Mouse (Mus musculus): ENCODE measurements around the gene Rhox2g. TPM values are rescaled to one million over a fixed set of nuclear protein-coding genes. Genes with fewer than 3 reads are reported as not detected.
"Not testable (repeated sequence)": the region's sequence is repeated elsewhere in the genome, so short reads cannot be mapped to it uniquely, and the experiment has no call there.

Gene Rhox2g
- polyA plus RNA-seq (2015; fragmentation: Nextera tagmentation; extraction: Ambion mirVana), result not detected in 2 replicates

DNA sequence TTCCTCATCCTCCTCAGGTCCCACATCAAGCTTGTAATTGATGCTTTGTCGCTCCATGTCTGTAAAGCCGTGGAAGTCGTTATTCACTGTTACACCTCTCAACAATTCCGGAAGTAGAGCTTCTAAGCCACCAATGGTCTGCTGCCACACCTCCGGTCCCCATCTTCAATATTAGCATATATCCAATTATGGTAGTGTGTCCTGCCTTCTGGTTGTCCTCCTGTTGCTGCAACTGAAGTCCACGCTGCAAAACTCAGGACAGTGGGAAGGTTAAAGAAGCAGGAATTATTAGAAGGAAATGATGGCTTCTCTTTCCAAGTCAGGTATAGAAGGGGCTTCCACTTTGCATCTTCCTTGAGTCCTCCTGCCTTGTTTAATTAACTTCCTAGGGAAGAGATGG, at the start of gene Rhox2g:
Gene Rhox2g, minus strand, starts transcription at position 101 of the 400 bp plus-strand sequence.
- not testable (repeated sequence) for H3K4me3 ChIP-seq (ENCODE audit: low read depth, low read length); H3K4me1 ChIP-seq (replicated peaks; ENCODE audit: control insufficient read depth, insufficient read depth); H3K27ac ChIP-seq (replicated peaks); H3K4me2 ChIP-seq (replicated peaks; ENCODE audit: low read depth); H3K9ac ChIP-seq (ENCODE audit: low read length); ATAC-seq (ENCODE audit: low FRiP score, low TSS enrichment); H3K27me3 ChIP-seq (ENCODE audit: control insufficient read depth, insufficient read depth, low read length); H3K36me3 ChIP-seq (ENCODE audit: control insufficient read depth, insufficient read depth, low read length); DNase-seq (ENCODE audit: low spot score); H3K9me3 ChIP-seq (ENCODE audit: control insufficient read depth, low read length)
- 89% methylated on average over 6 of the region's 6 CpGs for WGBS

DNA sequence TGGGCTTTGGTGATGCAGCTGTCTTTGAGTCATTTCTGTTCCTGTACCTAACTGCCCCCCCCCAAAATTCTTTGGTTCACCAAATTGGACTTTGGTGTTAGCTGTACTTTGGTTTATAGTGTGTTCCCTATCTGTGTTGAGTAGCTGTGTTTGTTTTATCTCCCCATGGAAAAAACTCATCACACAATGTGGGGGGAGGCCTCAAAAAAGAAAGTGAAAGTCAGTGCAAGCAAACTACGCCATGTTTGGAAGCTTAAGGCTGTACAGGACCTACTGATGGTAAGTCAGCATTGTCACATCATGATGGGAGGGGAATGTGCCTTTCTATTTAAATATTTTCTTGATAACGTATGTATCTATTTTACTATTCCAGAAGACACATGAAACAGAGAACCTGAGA, 49.0 kb upstream of the Rhox2g start:
- TF ChIP-seq CTCF (IDR thresholded peaks at IDR 0.05; ENCODE audit: low read depth) (no peak), EP300 (optimal IDR thresholded peaks at IDR 0.05) (no peak)
- no peak for DNase-seq (ENCODE audit: low spot score)
- Histone ChIP-seq H3K9me3 (ENCODE audit: control insufficient read depth, low read length) (no peaks in the 10 kb centered on the region), H3K4me1 (replicated peaks; ENCODE audit: control insufficient read depth, insufficient read depth) (no peaks in the 10 kb centered on the region), H3K36me3 (ENCODE audit: control insufficient read depth, insufficient read depth, low read length) (no peaks in the 10 kb centered on the region), H3K27me3 (ENCODE audit: control insufficient read depth, insufficient read depth, low read length) (no peaks in the 10 kb centered on the region), H3K4me3 (ENCODE audit: low read depth, low read length) (no peak overlapping the region), H3K9ac (ENCODE audit: low read length) (no peak overlapping the region), H3K4me2 (replicated peaks; ENCODE audit: low read depth) (no peak overlapping the region), H3K27ac (replicated peaks) (no peak overlapping the region)
- 66% methylated on average over 2 of the region's 2 CpGs for WGBS
- no peak for ATAC-seq (ENCODE audit: low FRiP score, low TSS enrichment)

- DNase-seq (ENCODE audit: low spot score) (no peak), ATAC-seq (ENCODE audit: low FRiP score, low TSS enrichment) (no peak)
- no peak overlapping the region for H3K4me2 ChIP-seq (replicated peaks; ENCODE audit: low read depth)
- no peak for TF ChIP-seq EP300 (optimal IDR thresholded peaks at IDR 0.05)
- no peak for TF ChIP-seq CTCF (IDR thresholded peaks at IDR 0.05; ENCODE audit: low read depth)
- no peaks in the 10 kb centered on the region for H3K9me3 ChIP-seq (ENCODE audit: control insufficient read depth, low read length)
- H3K27me3 ChIP-seq (ENCODE audit: control insufficient read depth, insufficient read depth, low read length), result no peaks in the 10 kb centered on the region
- 83% methylated on average over 24 of the region's 24 CpGs for WGBS
- no peak overlapping the region for H3K9ac ChIP-seq (ENCODE audit: low read length)
- no peaks in the 10 kb centered on the region for H3K36me3 ChIP-seq (ENCODE audit: control insufficient read depth, insufficient read depth, low read length)
- no peaks in the 10 kb centered on the region for H3K4me1 ChIP-seq (replicated peaks; ENCODE audit: control insufficient read depth, insufficient read depth)
- no peak overlapping the region for H3K27ac ChIP-seq (replicated peaks)
- no peak overlapping the region for H3K4me3 ChIP-seq (ENCODE audit: low read depth, low read length)
Measured at GRCm38 (mm10) chrX:37683031-37683715, 39.9 kb upstream of the Rhox2g start.

- H3K4me1 ChIP-seq (replicated peaks; ENCODE audit: control insufficient read depth, insufficient read depth); H3K36me3 ChIP-seq (ENCODE audit: control insufficient read depth, insufficient read depth, low read length); H3K27me3 ChIP-seq (ENCODE audit: control insufficient read depth, insufficient read depth, low read length); H3K27ac ChIP-seq (replicated peaks); H3K9me3 ChIP-seq (ENCODE audit: control insufficient read depth, low read length); H3K4me3 ChIP-seq (ENCODE audit: low read depth, low read length); ATAC-seq (ENCODE audit: low FRiP score, low TSS enrichment); DNase-seq (ENCODE audit: low spot score); H3K9ac ChIP-seq (ENCODE audit: low read length); H3K4me2 ChIP-seq (replicated peaks; ENCODE audit: low read depth): not testable (repeated sequence)
- 89% methylated on average over 8 of the region's 8 CpGs for WGBS
Measured at GRCm38 (mm10) chrX:37673177-37673576, 29.9 kb upstream of the Rhox2g start, which contains the start of gene Rhox2h. Gene Rhox2h, minus strand, starts transcription at chrX:37673277.

DNA sequence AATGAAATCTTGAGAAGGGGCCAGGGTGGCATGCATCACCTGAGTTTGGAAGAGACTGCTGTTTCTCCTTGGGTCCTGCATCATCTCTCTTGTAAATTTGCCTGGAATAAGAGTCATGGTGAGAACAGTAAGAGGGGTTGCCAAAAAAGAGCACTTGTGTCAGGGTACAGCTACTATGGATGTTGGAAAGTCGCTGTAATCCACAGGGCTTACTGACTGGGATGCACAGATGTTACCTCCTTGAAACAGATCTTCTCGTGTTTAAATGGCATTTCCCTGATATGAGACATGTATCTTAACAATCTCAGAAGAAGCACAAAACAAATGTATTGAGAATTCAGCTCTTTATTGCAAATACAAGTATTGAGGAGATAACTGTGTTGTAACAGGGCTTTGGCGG, 25.4 kb upstream of the Rhox2g start, which contains the start of gene Rhox3h:
Gene Rhox3h, minus strand, starts transcription at position 101 of the 400 bp plus-strand sequence.
- not testable (repeated sequence) for H3K4me2 ChIP-seq (replicated peaks; ENCODE audit: low read depth); ATAC-seq (ENCODE audit: low FRiP score, low TSS enrichment); H3K27me3 ChIP-seq (ENCODE audit: control insufficient read depth, insufficient read depth, low read length); H3K4me3 ChIP-seq (ENCODE audit: low read depth, low read length); H3K36me3 ChIP-seq (ENCODE audit: control insufficient read depth, insufficient read depth, low read length); H3K27ac ChIP-seq (replicated peaks); H3K9me3 ChIP-seq (ENCODE audit: control insufficient read depth, low read length); H3K4me1 ChIP-seq (replicated peaks; ENCODE audit: control insufficient read depth, insufficient read depth); DNase-seq (ENCODE audit: low spot score); H3K9ac ChIP-seq (ENCODE audit: low read length)
- 100% methylated on average over 1 of the region's 3 CpGs for WGBS

DNA sequence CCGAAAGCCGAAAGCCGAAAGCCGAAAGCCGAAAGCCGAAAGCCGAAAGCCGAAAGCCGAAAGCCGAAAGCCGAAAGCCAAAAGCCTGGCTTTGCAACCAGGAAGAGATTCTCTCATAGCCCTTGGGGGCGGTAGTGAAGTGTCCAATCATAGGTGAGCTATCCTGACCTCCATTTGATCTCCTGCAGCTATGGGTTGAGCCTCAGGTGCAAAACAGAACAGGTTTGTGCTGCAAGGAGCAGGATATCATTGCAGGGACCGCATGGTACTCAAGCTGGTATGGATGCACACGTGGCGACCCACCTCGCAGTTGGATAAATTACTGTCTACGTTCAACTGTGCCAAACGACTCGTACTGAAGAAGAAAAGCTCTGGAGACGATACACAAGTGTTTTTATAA, 8.0 kb upstream of the Rhox2g start, which contains the start of gene Rhox4g:
Gene Rhox4g, minus strand, starts transcription at position 101 of the 400 bp plus-strand sequence.
- not testable (repeated sequence) for H3K9ac ChIP-seq (ENCODE audit: low read length); H3K4me2 ChIP-seq (replicated peaks; ENCODE audit: low read depth); H3K36me3 ChIP-seq (ENCODE audit: control insufficient read depth, insufficient read depth, low read length); H3K27me3 ChIP-seq (ENCODE audit: control insufficient read depth, insufficient read depth, low read length); DNase-seq (ENCODE audit: low spot score); H3K4me1 ChIP-seq (replicated peaks; ENCODE audit: control insufficient read depth, insufficient read depth); ATAC-seq (ENCODE audit: low FRiP score, low TSS enrichment); H3K4me3 ChIP-seq (ENCODE audit: low read depth, low read length); H3K9me3 ChIP-seq (ENCODE audit: control insufficient read depth, low read length); H3K27ac ChIP-seq (replicated peaks)
- 91% methylated on average over 14 of the region's 20 CpGs for WGBS

DNA sequence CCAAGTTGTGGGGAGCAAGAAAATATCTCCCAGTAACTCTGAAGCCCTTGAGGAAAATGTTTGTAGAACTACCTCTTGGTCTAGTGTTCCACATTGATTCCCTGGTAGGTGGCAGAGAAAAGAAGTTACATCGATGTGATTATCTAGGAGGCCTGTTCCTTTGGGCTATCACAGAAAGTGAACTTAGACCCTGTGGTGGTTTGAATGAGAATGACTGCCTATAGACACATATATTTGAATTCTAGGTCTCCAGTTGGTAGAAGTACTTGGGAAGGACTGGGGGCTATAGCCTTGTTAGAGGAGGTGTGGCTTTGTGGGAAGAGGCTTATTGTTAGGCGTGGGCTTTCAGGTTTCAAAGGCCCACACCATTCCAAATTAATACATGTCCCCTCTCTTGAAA, 14.8 kb downstream of the Rhox2g start, which contains the start of gene Rhox3g:
Gene Rhox3g, minus strand, starts transcription at position 101 of the 400 bp plus-strand sequence.
- H3K27me3 ChIP-seq (ENCODE audit: control insufficient read depth, insufficient read depth, low read length); ATAC-seq (ENCODE audit: low FRiP score, low TSS enrichment); H3K9ac ChIP-seq (ENCODE audit: low read length); H3K4me3 ChIP-seq (ENCODE audit: low read depth, low read length); H3K4me2 ChIP-seq (replicated peaks; ENCODE audit: low read depth); H3K36me3 ChIP-seq (ENCODE audit: control insufficient read depth, insufficient read depth, low read length); DNase-seq (ENCODE audit: low spot score); H3K9me3 ChIP-seq (ENCODE audit: control insufficient read depth, low read length); H3K27ac ChIP-seq (replicated peaks); H3K4me1 ChIP-seq (replicated peaks; ENCODE audit: control insufficient read depth, insufficient read depth): not testable (repeated sequence)
- 89% methylated on average over 2 of the region's 2 CpGs for WGBS

- H3K9me3 ChIP-seq (ENCODE audit: control insufficient read depth, low read length); H3K4me1 ChIP-seq (replicated peaks; ENCODE audit: control insufficient read depth, insufficient read depth); H3K27ac ChIP-seq (replicated peaks); ATAC-seq (ENCODE audit: low FRiP score, low TSS enrichment); DNase-seq (ENCODE audit: low spot score); H3K4me2 ChIP-seq (replicated peaks; ENCODE audit: low read depth); H3K36me3 ChIP-seq (ENCODE audit: control insufficient read depth, insufficient read depth, low read length); H3K4me3 ChIP-seq (ENCODE audit: low read depth, low read length); H3K9ac ChIP-seq (ENCODE audit: low read length); H3K27me3 ChIP-seq (ENCODE audit: control insufficient read depth, insufficient read depth, low read length): not testable (repeated sequence)
- 95% methylated on average over 15 of the region's 19 CpGs for WGBS
Measured at GRCm38 (mm10) chrX:37607604-37608003, 35.7 kb downstream of the Rhox2g start, which contains the start of gene Rhox4f. Gene Rhox4f, minus strand, starts transcription at chrX:37607704.

Data from stomach, postnatal 0 days (tissue).